Mouse (Mus musculus) adrenal gland (tissue): Measurements from ENCODE around the gene Srxn1.

Source experiments
- intact Hi-C: fragments of 180-260 bp; cut with DNase I; formaldehyde crosslinking; loops from one replicate; pipeline ENCODE4 v1.15.1; 2025

The Srxn1 gene

DNA sequence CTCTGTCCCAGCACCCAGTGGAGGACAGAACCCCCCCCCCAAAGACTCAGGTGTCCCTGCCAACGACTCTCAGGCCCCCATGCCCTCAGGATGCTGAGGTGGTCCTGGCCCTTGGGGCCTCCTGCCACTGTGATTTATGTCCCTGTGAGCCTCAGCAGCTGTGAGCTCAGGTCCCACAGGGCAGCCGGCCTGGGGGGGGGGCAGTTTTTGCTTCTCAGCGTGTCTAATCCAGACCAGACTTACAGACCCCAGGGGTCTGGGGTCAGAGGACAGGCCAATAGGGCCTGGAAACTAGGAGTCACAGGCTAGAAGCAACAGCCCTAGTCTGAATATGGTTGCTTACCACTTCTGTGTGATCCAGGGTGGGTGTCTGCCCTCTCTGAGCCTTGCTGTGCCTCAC, 48.0 kb downstream of the Srxn1 start:
- intact Hi-C loops = no loop called here

- intact Hi-C loops = no loop called here
These were observed 50.3 kb downstream of the Srxn1 start for GRCm38 (mm10) chr2:152155414-152156208.

DNA sequence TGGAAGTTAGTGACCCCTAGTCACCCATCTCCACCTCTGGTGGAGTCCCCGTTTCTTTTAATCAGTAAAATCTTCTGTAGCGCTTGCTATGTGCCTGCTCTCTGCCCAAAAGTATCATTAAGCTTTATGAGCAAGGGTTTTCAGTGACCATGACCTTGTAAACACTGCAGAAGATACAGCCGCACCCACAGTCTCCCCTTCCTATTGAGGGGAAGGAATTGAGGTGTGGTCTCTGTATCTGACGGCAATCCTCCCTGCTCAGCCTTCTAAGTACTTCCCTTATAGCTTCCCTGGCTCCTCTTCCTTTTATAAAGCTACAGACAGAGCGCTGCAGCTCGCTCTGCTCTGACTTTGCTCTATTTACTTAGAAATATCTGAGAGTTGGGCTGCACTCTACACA, 51.2 kb downstream of the Srxn1 start:
- intact Hi-C loops = no loop called here

DNA sequence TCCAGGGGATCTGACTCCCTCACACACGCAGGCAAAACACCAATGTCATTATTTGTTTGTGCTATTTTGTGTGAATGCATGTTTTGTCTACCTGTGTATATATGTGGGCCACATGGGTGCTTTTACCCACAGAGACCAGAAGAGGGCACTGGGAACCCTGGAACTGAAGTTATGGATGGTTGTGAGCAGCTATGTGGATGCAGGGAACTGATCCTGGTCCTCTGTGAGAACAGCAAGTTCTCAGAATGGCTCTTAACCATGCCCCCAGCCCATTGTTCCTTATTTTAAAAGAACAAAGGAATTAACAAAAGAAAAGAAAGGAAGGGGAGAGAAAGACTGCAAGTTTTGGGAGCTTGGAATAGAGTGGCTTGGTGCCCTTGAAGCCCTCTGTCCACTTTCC, 54.2 kb downstream of the Srxn1 start:
- intact Hi-C loops = no loop called here
